ENCODE assay signal across 8 mouse cellular contexts in the genomic region with DNA sequence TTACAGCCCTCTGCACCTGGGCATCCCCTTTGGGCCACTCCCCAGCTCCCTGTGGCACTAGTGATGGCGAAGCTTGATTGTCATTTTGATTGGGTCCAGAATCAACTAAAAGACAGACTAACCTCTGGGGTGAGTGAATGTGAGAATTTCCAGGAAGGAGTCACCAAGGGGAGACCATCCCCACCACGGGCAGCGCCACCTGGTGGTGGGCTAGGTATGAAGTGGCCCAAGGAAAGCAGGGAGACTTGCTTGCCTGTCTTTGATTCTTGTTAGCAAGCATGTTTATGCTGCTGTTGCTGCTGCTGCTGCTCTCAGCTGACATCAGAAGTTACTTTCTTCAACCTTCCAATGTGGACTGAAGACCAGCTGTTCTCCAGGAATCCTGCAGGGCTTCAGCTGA.
A peak's percentile ranks its signal among the peaks of the same experiment; 100 is the strongest.
DNase-seq lines count a peak whose midpoint lies in the region; ATAC-seq lines count a peak whose summit lies in the region.

No protein-coding gene starts in this region.

- no peak for ATAC-seq in activated CD4-positive, CD25-positive, alpha-beta regulatory T cell, adult 4 months

- intact Hi-C loops in gastrocnemius, postnatal 14 days (cut with DNase I; ENCODE audit: low total_unique reads): no loop called here
- intact Hi-C loops in gastrocnemius, postnatal 36 days (cut with DNase I): loop anchor here (10.0 kb wide), 1 partner anchor 199 kb away; no protein-coding TSS in a partner anchor

- peak; percentile 25 for DNase-seq in gastrocnemius, postnatal 14 days
- DNase-seq in gastrocnemius, postnatal 36 days: no peak
- DNase-seq in A20 (ENCODE audit: low read depth, low spot score): peak; percentile 46
- DNase-seq in adrenal gland, postnatal 36 days: peak; percentile 25 to 51
- DNase-seq in hindlimb bud, embryonic 11.5 days (ENCODE audit: extremely low spot score, low read depth, low spot score): peak; percentile 6
- peak; percentile 42 for DNase-seq in naive thymus-derived CD4-positive, alpha-beta T cell, adult 2 months (ENCODE audit: low read depth)
- DNase-seq in gastrocnemius, adult 18-20 months (ENCODE audit: low spot score): no peak

Comparison
In these comparisons a context has a peak if more than half of its experiments do, and no peak if none do; other contexts are left out.
1. DNase-seq: peak in gastrocnemius, postnatal 14 days (single experiment), A20 (single experiment), adrenal gland, postnatal 36 days (2 of 2), hindlimb bud, embryonic 11.5 days (single experiment) and naive thymus-derived CD4-positive, alpha-beta T cell, adult 2 months (single experiment); none in gastrocnemius, postnatal 36 days (0 of 2) and gastrocnemius, adult 18-20 months (single experiment).